Comparison of ENCODE assay signal across 32 mouse cellular contexts in genomic region chr17:14733027-14733426, GRCm38 (mm10).
"Had no signal": no experiment of that assay in that cellular context is flagged by ENCODE, and none has a peak within 500 bp of the region (broad histone marks: within the 10 kb centered on the region; RNA-seq: fewer than 3 reads in every experiment).

No protein-coding gene starts in this region.

- H3K4me3 ChIP-seq: heart, embryonic 10.5 days; heart, embryonic 13.5 days; heart, embryonic 15.5 days; hindbrain, embryonic 10.5 days; hindbrain, embryonic 12.5 days; hindbrain, embryonic 13.5 days; hindbrain, embryonic 15.5 days; intestine, embryonic 15.5 days; kidney, embryonic 15.5 days; layer of hippocampus, adult 2 months; left cerebral cortex, adult 2 months had no signal

- H3K4me1 ChIP-seq: hindbrain, embryonic 12.5 days; hindbrain, embryonic 15.5 days; kidney, embryonic 15.5 days had no signal

- H3K9ac ChIP-seq: heart, embryonic 13.5 days; heart, embryonic 15.5 days; hindbrain, embryonic 12.5 days; hindbrain, embryonic 13.5 days; hindbrain, embryonic 14.5 days; hindbrain, embryonic 15.5 days; intestine, embryonic 15.5 days; kidney, embryonic 15.5 days had no signal

- H3K36me3 ChIP-seq: heart, embryonic 10.5 days; heart, embryonic 13.5 days; heart, embryonic 15.5 days; hindbrain, embryonic 10.5 days; hindbrain, embryonic 12.5 days; hindbrain, embryonic 13.5 days; hindbrain, embryonic 15.5 days; intestine, embryonic 15.5 days; kidney, embryonic 15.5 days had no signal

- H3K4me2 ChIP-seq: heart, embryonic 13.5 days; heart, embryonic 15.5 days; hindbrain, embryonic 12.5 days; hindbrain, embryonic 13.5 days; hindbrain, embryonic 14.5 days; hindbrain, embryonic 15.5 days; intestine, embryonic 15.5 days; kidney, embryonic 15.5 days had no signal

- DNase-seq: heart, postnatal 10 days; heart, postnatal 14 days; heart, postnatal 36 days; kidney, adult 11 months; kidney, adult 18-20 months; kidney, adult 2 months; kidney, adult 8-10 months; kidney, adult 9 months; kidney, postnatal 10 days; kidney, postnatal 14 days; kidney, postnatal 25 days; kidney, postnatal 36 days; kidney, postnatal 4 days; layer of hippocampus, adult 9-11 months had no signal

- H3K9me3 ChIP-seq: heart, embryonic 10.5 days; heart, embryonic 13.5 days; heart, embryonic 15.5 days; hindbrain, embryonic 10.5 days; hindbrain, embryonic 12.5 days; hindbrain, embryonic 13.5 days; hindbrain, embryonic 15.5 days; intestine, embryonic 15.5 days; kidney, embryonic 15.5 days had no signal

- ATAC-seq: hindbrain, embryonic 16.5 days; hindbrain, postnatal 0 days; inflammation-experienced regulatory T-cells, adult 6 months; intestine, embryonic 15.5 days; intestine, embryonic 16.5 days; intestine, postnatal 0 days had no signal

- H3K27ac ChIP-seq: heart, embryonic 10.5 days; hindbrain, embryonic 10.5 days; hindbrain, embryonic 12.5 days; hindbrain, embryonic 13.5 days; hindbrain, embryonic 14.5 days; hindbrain, embryonic 15.5 days; intestine, embryonic 15.5 days; kidney, embryonic 15.5 days; kidney, postnatal 0 days had no signal

- H3K27me3 ChIP-seq: heart, embryonic 13.5 days; heart, embryonic 15.5 days; hindbrain, embryonic 12.5 days; hindbrain, embryonic 13.5 days; hindbrain, embryonic 15.5 days; intestine, embryonic 15.5 days; kidney, embryonic 15.5 days had no signal
